Mouse (Mus musculus) bone marrow macrophage, adult 2 months (primary cell): Measurements from ENCODE around the gene Cep128.
"Not testable (repeated sequence)": the region's sequence is repeated elsewhere in the genome, so short reads cannot be mapped to it uniquely, and the experiment has no call there.

Experiments
- CTCF ChIP-seq: IDR thresholded peaks from 2 replicates; pipeline ENCODE4 v1.5.1; 2012; ENCODE audit warnings: low read depth, mild to moderate bottlenecking, low read length, moderate library complexity
- POLR2A ChIP-seq: IDR thresholded peaks from 2 replicates; pipeline ENCODE4 v1.6.1; 2012; ENCODE audit warnings: mild to moderate bottlenecking, low read depth, low read length, borderline replicate concordance

DNA sequence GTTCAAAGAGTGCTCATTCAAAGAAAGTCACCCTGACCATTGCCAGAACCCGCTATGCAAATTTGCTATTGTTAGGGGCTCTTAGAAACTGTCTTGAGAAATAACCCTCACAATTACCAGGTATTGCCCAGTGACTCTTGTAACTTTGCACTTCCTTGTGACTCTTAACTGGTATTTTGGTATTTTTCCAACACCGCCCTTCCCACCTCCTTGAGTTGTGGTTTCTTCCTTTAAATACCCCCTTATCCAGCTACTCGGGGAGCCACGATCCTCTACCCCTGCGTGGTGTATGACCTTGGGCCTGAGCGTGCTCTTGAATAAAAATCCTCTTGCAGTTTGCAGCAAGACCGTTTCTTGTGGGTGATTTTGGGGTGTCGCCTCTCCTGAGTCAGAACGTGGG, 407.8 kb downstream of the Cep128 start:
- TF ChIP-seq CTCF, POLR2A: not testable (repeated sequence)
